Mouse (Mus musculus) MN1 (cell line): ENCODE measurements around the gene Gm21987.

Experiments
- DNase-seq: peaks from one replicate; pipeline ENCODE4 v3.0.0-alpha.2; 2016; ENCODE audit warnings: low spot score

Gm21987 gene

DNA sequence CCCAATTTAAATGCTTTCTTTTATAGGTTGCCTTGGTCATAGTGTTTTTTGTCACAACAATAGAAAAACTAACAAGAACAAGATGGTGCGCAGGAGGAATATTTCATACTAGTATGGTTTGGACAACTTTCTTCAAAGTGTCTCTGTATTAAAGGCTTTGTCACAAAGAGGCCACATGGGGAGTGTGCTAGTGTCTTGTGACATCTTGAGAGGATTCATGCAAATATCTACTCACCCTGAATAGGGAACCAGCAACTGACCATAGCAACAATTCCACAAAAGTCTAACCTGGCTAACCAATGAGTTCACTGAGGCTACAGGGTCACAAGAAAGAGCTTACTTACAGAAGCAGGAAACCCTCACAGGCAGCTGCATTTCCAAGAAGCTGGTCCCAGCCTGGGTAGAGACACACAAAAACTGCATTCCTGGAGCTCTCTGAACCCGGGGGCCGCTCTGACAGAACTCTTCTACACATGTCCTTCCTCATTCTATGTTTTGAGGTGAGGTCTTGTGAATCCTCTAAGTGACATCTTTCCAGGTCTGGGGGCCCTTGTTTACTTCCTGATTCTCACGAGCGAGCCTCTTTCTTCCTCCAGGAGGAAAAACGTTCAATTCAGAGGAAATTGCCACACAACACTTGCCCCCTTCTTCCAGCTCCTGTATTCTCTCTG lies 48.4 kb downstream of the Gm21987 start:
- no peak for DNase-seq

- peak; percentile 57 for DNase-seq
Measured at GRCm38 (mm10) chr16:38396155-38396554, 49.3 kb downstream of the Gm21987 start.

DNA sequence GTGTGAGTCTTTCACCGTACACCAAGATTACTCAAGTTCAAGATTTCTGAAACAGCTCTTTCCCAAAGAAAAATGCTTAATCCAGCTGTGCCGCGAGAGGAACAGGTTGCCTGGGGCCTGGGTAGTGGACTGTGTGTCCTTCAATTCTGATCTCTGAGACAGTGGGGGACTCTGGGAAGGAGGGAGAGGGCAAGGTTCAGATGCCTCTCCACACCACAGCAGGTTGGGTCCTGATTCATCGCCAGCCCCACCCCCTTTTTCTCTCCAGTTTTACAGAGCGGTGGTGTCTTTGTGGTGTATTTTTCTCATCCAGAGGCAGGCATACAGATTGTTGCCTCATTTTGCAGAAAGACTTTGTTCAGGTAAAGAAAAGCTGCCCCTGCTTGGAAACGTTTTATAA lies 51.4 kb downstream of the Gm21987 start:
- no peak for DNase-seq

- DNase-seq: peak; percentile 30
Measured at GRCm38 (mm10) chr16:38399076-38399475, 52.2 kb downstream of the Gm21987 start.

GRCm38 (mm10) chr16:38399531-38400231 lies 52.8 kb downstream of the Gm21987 start:
- DNase-seq: peak; percentile 60

DNA sequence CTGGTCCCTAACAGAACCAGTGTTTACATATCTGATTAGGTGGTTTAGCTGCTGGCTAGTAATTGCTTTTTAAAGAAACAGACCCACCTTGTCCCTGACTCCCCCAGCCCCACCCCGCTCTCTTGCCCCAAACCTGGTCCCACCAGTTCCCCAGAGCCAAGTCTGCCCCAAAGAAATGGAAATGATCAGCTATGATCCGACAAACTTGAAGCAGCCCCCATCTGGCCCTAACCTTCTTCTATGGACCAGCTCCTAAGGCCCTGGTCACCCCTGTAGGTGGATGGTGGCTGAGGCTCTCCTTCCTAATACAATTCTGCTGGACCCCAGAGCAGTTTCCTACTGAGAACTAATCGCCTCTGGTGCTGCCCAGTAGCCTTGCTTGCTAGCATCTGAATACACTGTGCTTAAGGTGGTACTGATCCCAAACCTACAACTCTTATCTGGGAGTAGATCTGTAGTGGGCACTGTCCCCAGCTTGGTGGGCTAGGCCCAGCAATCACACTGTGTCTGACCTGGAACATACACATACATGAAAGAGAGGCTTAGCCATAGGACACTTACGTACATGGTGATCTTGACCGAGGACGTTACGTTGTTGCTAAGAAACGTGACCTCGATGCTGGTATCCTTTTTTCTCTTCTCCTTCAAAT lies 53.6 kb downstream of the Gm21987 start:
- DNase-seq: no peak

DNA sequence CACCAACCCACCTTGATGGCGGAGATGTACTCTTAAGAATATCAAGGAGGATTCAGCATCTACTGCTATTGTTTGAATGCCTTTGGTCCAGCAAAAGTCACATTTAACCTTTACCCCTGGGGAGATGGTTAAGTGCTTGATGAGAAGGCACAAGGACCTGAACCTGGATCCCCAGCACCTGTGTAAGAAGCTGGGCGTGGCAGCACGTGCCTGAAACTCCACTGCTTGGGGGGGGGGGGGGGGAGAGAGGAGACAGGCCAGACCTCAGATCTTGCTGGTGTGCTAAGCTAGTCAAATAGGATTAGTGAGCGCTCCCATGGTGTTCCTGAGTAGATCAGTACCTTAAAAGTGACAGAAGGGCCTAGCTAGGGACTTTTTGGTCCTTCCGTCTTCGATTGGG lies 54.6 kb downstream of the Gm21987 start:
- DNase-seq: no peak

GRCm38 (mm10) chr16:38403639-38404038 lies 56.8 kb downstream of the Gm21987 start:
- no peak for DNase-seq

- DNase-seq: no peak
Measured at GRCm38 (mm10) chr16:38406293-38406692, 59.5 kb downstream of the Gm21987 start.

GRCm38 (mm10) chr16:38406708-38407107 lies 59.9 kb downstream of the Gm21987 start:
- no peak for DNase-seq

DNA sequence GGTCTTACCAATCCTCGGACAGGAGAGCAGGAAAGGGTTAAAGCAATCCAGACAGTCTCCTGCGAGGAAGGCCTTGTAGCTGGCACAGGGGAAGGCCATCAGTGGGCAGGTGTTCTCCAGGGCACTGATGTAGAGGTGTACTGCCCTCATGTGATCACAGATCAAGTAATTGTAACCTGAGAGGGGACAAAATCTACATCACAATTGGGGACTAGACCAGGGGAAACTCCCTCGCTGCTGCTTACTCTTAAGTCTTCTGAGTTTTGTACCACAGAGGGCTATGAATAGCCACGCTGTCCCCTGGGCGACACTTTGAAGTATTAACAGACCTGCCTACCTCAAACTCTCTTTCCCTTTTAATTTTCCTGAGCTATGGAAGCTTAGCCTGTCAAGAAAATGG lies 60.7 kb downstream of the Gm21987 start:
- no peak for DNase-seq

DNA sequence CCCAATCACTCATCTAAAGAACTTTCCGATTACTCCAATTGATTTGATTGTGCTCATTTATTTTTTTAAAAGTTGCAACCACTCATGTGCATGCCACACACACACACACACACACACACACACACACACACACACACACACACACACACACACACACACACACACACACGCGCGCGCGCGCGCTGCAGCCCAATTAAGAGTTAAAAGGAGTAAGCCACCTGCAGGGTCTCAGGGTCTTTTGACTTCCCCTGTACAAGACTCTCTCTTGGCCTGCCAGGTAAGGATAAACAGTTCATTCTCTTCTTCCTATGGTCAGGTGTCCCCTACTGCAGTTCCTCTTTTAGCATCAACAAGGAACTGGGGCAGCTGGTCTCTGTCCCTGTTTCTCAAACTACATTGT lies 61.6 kb downstream of the Gm21987 start:
- DNase-seq: no peak
